Mouse (Mus musculus) embryonic facial prominence, embryonic 14.5 days (tissue): ENCODE results near the gene Bcl10. TPM values are rescaled to one million over a fixed set of nuclear protein-coding genes. Genes with fewer than 3 reads are reported as not detected.
"Not testable (repeated sequence)": the region's sequence is repeated elsewhere in the genome, so short reads cannot be mapped to it uniquely, and the experiment has no call there.

Experiments
- ATAC-seq: fragments of 200-750 bp; cut with Nextera tagmentation; 2 replicates; pipeline ENCODE4 v1.8.0; 2017; ENCODE audit warnings: low read depth, moderate number of reproducible peaks, moderate TSS enrichment
- DNase-seq: peaks from one replicate; pipeline ENCODE4 v3.0.0-alpha.2; 2015; ENCODE audit warnings: low spot score
- H3K27ac ChIP-seq: fragments of 300-500 bp; sonication (generic); replicated peaks from 2 replicates; pipeline ENCODE4 v1.5.1; 2014; ENCODE audit warnings: low read depth, mild to moderate bottlenecking, low read length, moderate library complexity
- H3K27me3 ChIP-seq: fragments of 300-500 bp; sonication (generic); replicated peaks from 2 replicates; pipeline ENCODE4 v1.6.1; 2014; ENCODE audit warnings: low read length; ENCODE audit not compliant: control insufficient read depth, insufficient read depth
- H3K36me3 ChIP-seq: fragments of 300-500 bp; sonication (generic); 2 replicates; pipeline ENCODE4 v1.6.1; 2014; ENCODE audit warnings: low read length, mixed read lengths; ENCODE audit not compliant: control insufficient read depth, insufficient read depth
- H3K4me1 ChIP-seq: fragments of 300-500 bp; sonication (generic); 2 replicates; pipeline ENCODE4 v1.6.1; 2014; ENCODE audit warnings: antibody characterized with exemption, low read length; ENCODE audit not compliant: control insufficient read depth, insufficient read depth
- H3K4me2 ChIP-seq: fragments of 300-500 bp; sonication (generic); 2 replicates; pipeline ENCODE4 v1.6.1; 2014; ENCODE audit warnings: low read depth, mild to moderate bottlenecking, low read length, moderate library complexity, mixed read lengths
- H3K4me3 ChIP-seq: fragments of 300-500 bp; sonication (generic); 2 replicates; pipeline ENCODE4 v1.5.1; 2014; ENCODE audit warnings: low read depth, mild to moderate bottlenecking, low read length
- H3K9ac ChIP-seq: fragments of 300-500 bp; sonication (generic); 2 replicates; pipeline ENCODE4 v1.6.1; 2014; ENCODE audit warnings: low read depth, mild to moderate bottlenecking, low read length, moderate library complexity, mixed read lengths
- H3K9me3 ChIP-seq: fragments of 300-500 bp; sonication (generic); 2 replicates; pipeline ENCODE4 v1.6.1; 2016; ENCODE audit warnings: low read length; ENCODE audit not compliant: control insufficient read depth
- WGBS: fragments of 180-500 bp; shearing (Covaris S2); extraction: QIAGEN DNeasy Blood & Tissue Kit; methylation state at CpG from one replicate; pipeline ENCODE4 v1.1.7; 2014; 5-methylcytosine and 5-hydroxymethylcytosine counted together
- polyA plus RNA-seq: library from polyadenylated mRNA; unstranded; fragments of >200 nt; fragmentation: Nextera tagmentation; extraction: Ambion mirVana; gene quantifications from 2 replicates; pipeline ENCODE4 v1.2.1, GENCODE M21; 2014

Bcl10 gene
- polyA plus RNA-seq, 1 experiment from 2014 or later = 52.1 TPM

DNA sequence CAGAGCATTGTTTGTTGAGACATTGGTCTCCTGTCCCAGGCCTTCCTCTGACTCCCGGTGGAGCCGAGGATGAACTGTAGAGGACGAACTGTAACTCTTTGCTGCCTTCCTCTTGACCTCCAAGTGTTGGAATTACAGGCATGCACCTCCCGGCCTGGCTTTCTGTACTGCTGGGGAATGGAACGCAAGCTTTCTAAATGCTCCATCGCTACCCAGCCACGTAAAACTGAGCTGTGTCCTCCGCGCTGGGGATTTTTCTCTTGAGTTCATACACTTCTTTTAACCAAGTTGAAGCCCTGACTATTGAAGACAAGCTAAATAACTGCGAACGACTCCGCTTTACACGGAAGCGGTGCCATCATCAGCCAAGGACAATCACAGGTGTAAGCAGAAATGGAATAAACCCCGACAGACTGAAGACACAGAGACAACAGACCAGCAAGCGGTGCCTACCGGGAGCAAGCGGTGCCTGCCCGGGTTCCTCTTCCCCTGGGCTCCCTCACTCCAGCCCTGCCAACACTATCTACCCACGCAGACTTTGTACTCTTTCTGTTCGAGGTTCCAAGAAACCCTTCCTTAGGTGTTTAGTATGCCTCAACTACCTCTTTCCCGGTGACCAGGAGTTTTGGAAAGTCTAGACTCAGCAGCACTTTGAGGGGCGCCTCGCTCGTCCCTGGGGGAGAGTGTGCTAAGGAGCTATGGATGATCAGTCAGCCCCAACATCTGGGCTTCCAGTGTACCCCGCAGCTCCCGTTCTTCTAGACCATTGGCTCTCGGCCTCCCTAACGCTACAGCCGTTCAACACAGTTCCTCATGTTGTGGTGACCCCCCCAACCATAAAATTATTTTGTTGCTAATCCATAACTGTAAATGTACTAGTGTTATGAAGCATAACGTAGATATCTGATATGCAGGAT, 40.8 kb downstream of the Bcl10 start:
- no peaks in the 10 kb centered on the region for H3K36me3 ChIP-seq
- 0 out of 2 replicates have a peak overlapping the region, but pooled peaks have one; percentile 9 for H3K9ac ChIP-seq
- no peak overlapping the region for H3K27ac ChIP-seq
- H3K4me2 ChIP-seq = peak overlapping the region; percentile 43
- 15% methylated on average over 31 of the region's 31 CpGs for WGBS
- 0 out of 2 replicates have a peak, but pooled peaks cover under 1% of the 10 kb centered on the region for H3K9me3 ChIP-seq
- H3K4me1 ChIP-seq = peaks cover 26% of the 10 kb centered on the region
- H3K4me3 ChIP-seq = peak overlapping the region; percentile 19
- DNase-seq (no peak), ATAC-seq (no peak)
- H3K27me3 ChIP-seq = peaks cover 23% of the 10 kb centered on the region; the same call in 1 of the 2 replicates

DNA sequence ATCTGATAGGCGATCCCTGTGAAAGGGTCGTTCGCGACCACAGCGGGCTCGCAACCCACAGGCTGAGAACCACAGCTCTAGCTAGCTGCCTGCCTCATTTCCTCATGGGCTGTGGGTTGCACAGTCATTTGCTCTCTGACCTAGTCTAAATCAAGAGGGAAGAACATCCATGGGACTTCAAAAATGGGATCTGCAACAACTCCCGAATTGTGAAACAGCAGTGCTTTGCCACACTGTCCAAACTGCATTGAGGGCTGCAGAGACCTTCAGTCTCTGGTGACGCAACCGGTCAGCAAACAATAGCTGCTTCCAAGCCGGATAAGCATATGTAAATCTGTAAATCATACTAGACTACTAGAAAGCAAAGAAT, 41.4 kb downstream of the Bcl10 start:
- H3K4me1 ChIP-seq = peaks cover 26% of the 10 kb centered on the region
- DNase-seq (peak; percentile 56), ATAC-seq (no peak)
- no peaks in the 10 kb centered on the region for H3K9me3 ChIP-seq
- H3K36me3 ChIP-seq = no peaks in the 10 kb centered on the region
- 0 out of 2 replicates have a peak overlapping the region, but pooled peaks have one; percentile 9 for H3K9ac ChIP-seq
- H3K4me3 ChIP-seq = peak overlapping the region; percentile 19
- H3K27ac ChIP-seq = 0 out of 2 replicates have a peak overlapping the region, but pooled peaks have one; percentile 44
- peaks cover 23% of the 10 kb centered on the region; the same call in 1 of the 2 replicates for H3K27me3 ChIP-seq
- 17% methylated on average over 10 of the region's 10 CpGs for WGBS
- peak overlapping the region; percentile 43 for H3K4me2 ChIP-seq

DNA sequence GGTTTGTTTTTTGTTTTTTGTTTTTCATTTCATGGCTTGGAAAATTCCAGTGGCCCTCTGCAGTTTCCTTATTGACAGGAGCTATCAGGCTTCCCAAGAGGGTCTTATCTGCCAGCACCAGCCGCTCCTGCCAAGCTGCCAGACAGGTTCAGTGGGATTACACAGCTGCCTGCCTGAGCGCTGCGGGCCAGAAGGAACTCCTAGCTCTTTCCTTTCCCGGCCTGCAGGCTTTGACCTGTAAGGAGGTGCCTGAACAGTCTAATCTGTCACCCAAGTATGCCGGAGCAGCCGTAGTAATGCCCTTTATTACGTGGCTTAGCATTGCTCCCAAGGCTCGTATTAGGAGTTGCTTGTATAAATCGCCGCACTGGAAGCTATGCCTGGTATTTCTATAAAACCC, 41.9 kb downstream of the Bcl10 start:
- no peaks in the 10 kb centered on the region for H3K36me3 ChIP-seq
- DNase-seq = peak; percentile 92
- H3K9me3 ChIP-seq = no peaks in the 10 kb centered on the region
- 10% methylated on average over 10 of the region's 10 CpGs for WGBS
- peak; percentile 92 for ATAC-seq
- peak overlapping the region; percentile 43 for H3K4me2 ChIP-seq
- peaks cover 26% of the 10 kb centered on the region for H3K4me1 ChIP-seq
- H3K9ac ChIP-seq = no peak overlapping the region
- H3K4me3 ChIP-seq = no peak overlapping the region
- H3K27me3 ChIP-seq = peaks cover 23% of the 10 kb centered on the region; the same call in 1 of the 2 replicates
- no peak overlapping the region for H3K27ac ChIP-seq

DNA sequence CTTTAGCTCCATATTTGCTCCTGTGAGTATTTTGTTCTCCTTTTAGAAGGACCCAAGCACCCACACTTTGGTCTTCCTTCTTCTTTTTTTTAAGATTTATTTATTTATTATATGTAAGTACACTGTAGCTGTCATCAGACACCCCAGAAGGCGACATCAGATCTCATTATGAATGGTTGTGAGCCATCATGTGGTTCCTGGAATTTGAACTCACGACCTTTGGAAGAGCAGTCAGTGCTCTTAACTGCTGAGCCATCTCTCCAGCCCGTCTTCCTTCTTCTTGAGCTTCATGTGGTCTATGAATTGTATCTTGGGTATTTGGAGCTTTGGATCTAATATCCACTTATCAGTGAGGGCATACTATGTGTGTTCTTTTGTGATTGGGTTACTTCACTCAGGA, 43.0 kb downstream of the Bcl10 start:
- H3K4me3 ChIP-seq, DNase-seq, H3K9me3 ChIP-seq, ATAC-seq, H3K36me3 ChIP-seq, H3K4me2 ChIP-seq, H3K9ac ChIP-seq, H3K27ac ChIP-seq: not testable (repeated sequence)
- Histone ChIP-seq H3K27me3 (peaks cover 23% of the 10 kb centered on the region; the same call in 1 of the 2 replicates), H3K4me1 (peaks cover 26% of the 10 kb centered on the region)
- 74% methylated on average over 3 of the region's 3 CpGs for WGBS

DNA sequence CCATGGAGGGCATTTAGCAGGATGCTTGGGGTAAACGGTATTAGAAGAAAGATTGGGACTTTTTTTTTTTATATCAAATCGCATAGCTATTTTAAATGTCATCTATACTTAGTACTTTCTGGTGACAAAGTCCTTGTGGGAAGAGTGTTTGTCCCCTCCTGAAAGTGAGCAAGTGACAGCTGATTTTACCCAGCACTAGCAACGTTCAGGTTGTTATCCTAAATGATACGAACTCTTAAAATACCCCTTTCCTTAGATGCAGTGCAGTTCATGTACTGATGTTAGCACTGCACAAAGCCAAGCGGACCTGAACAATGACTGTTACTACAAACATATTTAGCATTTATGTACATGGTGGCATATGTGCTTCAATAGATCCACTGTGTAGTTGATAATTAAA, 44.2 kb downstream of the Bcl10 start:
- peaks cover 26% of the 10 kb centered on the region for H3K4me1 ChIP-seq
- ATAC-seq (no peak), DNase-seq (no peak)
- 85% methylated on average over 5 of the region's 5 CpGs for WGBS
- H3K27me3 ChIP-seq = peaks cover 23% of the 10 kb centered on the region; the same call in 1 of the 2 replicates
- no peak overlapping the region for H3K9ac ChIP-seq
- H3K27ac ChIP-seq = no peak overlapping the region
- H3K4me2 ChIP-seq = no peak overlapping the region
- no peak overlapping the region for H3K4me3 ChIP-seq
- H3K9me3 ChIP-seq = no peaks in the 10 kb centered on the region
- H3K36me3 ChIP-seq = no peaks in the 10 kb centered on the region

DNA sequence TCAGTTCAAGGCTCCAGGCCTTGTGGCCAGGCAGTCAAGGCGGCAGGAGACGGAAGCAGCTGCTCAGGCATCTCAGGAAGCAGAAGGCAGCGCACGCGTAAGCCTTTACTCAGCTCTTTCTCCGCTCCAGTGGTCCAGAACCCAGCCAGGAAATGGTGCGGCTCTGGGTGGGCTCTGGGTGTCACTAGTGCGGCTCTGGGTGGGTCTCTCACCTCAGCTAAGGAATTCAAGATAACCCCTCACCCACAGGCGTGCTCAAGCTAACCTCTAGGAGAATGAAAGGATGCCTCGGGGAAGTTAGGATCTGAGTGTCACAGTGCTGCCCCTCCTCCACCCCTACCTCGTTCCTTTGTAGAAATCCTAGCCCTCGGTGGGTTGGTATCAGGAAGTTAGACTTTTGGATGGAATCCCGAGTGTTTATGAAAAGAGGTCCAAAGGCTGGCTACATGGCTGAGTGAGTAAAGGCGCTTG, 46.5 kb downstream of the Bcl10 start:
- Histone ChIP-seq H3K4me1 (peaks cover 10% of the 10 kb centered on the region), H3K27me3 (0 out of 2 replicates have a peak, but pooled peaks cover 4% of the 10 kb centered on the region), H3K27ac (no peak overlapping the region), H3K36me3 (no peaks in the 10 kb centered on the region), H3K9me3 (0 out of 2 replicates have a peak, but pooled peaks cover 3% of the 10 kb centered on the region), H3K4me2 (peak overlapping the region; percentile 5; the same call in 1 of the 2 replicates), H3K9ac (no peak overlapping the region), H3K4me3 (no peak overlapping the region)
- DNase-seq (no peak), ATAC-seq (no peak)
- WGBS = 35% methylated on average over 14 of the region's 14 CpGs

DNA sequence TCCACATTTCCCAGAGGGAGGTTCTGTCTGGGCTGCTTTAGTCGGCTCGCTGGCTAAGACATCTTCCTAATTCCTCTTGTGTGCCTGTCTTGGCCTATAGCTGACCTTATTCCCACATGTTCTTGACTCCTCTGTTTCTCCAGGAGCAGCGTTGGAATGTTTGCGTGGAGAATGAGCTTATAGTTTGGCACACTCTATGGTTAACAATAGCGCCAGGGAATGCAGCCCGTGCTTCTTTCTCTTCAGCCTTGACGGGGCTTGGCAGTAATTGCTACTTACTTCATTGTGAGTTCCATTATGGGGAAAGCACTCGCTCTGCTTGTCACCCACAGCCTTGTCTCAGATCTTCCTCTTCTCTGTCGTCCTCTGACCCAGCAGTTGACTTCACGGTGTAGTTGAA, 48.9 kb downstream of the Bcl10 start:
- ATAC-seq (no peak), DNase-seq (peak; percentile 83)
- 45% methylated on average over 10 of the region's 10 CpGs for WGBS
- H3K27ac ChIP-seq = no peak overlapping the region
- no peak overlapping the region for H3K9ac ChIP-seq
- no peak overlapping the region for H3K4me2 ChIP-seq
- no peaks in the 10 kb centered on the region for H3K27me3 ChIP-seq
- H3K4me1 ChIP-seq = no peaks in the 10 kb centered on the region
- H3K36me3 ChIP-seq = no peaks in the 10 kb centered on the region
- 0 out of 2 replicates have a peak, but pooled peaks cover 7% of the 10 kb centered on the region for H3K9me3 ChIP-seq
- no peak overlapping the region for H3K4me3 ChIP-seq

DNA sequence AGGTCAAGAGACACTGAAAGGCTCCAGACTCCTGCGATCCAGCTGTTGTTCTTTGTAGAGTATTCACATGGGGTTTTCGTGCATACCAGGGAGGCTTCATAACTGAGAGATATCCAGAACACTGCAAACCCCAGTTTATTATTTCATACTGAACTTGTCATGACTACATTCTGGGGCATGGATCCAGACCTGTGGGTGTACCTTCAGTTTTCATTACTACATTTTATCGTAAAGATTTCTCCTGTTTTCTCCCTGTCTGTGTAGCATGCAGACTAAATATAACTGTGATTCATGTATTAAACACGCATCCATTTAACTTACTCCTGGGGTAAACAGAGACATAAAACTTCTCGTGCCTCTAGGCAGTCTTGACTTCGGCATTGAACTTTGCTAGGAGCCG, 52.4 kb downstream of the Bcl10 start:
- Histone ChIP-seq H3K9me3 (peaks cover 7% of the 10 kb centered on the region; the same call in 1 of the 2 replicates), H3K4me3 (no peak overlapping the region), H3K4me2 (no peak overlapping the region), H3K4me1 (no peaks in the 10 kb centered on the region), H3K9ac (no peak overlapping the region), H3K27ac (no peak overlapping the region), H3K27me3 (no peaks in the 10 kb centered on the region), H3K36me3 (no peaks in the 10 kb centered on the region)
- no peak for DNase-seq
- 77% methylated on average over 7 of the region's 7 CpGs for WGBS
- no peak for ATAC-seq
